Mouse (Mus musculus) left cerebral cortex, postnatal 25 days (tissue): ENCODE measurements at regions not wholly inside any gene's neighbourhood (a gene's known extent, or its start where the extent isn't known, plus 50 kb on each side); places are given as distances from the start of the nearest gene placed in this dataset.

Experiments
- DNase-seq, 2 experiments: peaks; one replicate each; pipeline ENCODE4 v3.0.0; 2022; ENCODE audit warnings: low spot score in 2 of 2, mixed read lengths in 1 of 2
- intact Hi-C: fragments of 180-260 bp; cut with DNase I; formaldehyde crosslinking; loops from one replicate; pipeline ENCODE4 v1.15.1; 2025

- DNase-seq = no peak
- intact Hi-C loops = no loop called here
These were observed 80.5 kb upstream of the Hand1 start for GRCm38 (mm10) chr11:57913020-57913699.

- intact Hi-C loops = no loop called here
- DNase-seq = peak in 1 of 2 experiments; percentile 4
These were observed 79.2 kb upstream of the Hand1 start for GRCm38 (mm10) chr11:57911698-57912283.

- no peak for DNase-seq
- intact Hi-C loops = no loop called here
These were observed 71.6 kb upstream of the Hand1 start for GRCm38 (mm10) chr11:57904216-57904615.

GRCm38 (mm10) chr11:57899335-57899734 lies 66.7 kb upstream of the Hand1 start:
- intact Hi-C loops = no loop called here
- DNase-seq = no peak

- no peak for DNase-seq
- intact Hi-C loops = no loop called here
These were observed 62.9 kb upstream of the Hand1 start for GRCm38 (mm10) chr11:57895497-57895896.

- no peak for DNase-seq
- intact Hi-C loops = no loop called here
These were observed 50.4 kb upstream of the Hand1 start for GRCm38 (mm10) chr11:57882736-57883635.
